Mouse (Mus musculus): ENCODE data around the gene Kif22.

The Kif22 gene

DNA sequence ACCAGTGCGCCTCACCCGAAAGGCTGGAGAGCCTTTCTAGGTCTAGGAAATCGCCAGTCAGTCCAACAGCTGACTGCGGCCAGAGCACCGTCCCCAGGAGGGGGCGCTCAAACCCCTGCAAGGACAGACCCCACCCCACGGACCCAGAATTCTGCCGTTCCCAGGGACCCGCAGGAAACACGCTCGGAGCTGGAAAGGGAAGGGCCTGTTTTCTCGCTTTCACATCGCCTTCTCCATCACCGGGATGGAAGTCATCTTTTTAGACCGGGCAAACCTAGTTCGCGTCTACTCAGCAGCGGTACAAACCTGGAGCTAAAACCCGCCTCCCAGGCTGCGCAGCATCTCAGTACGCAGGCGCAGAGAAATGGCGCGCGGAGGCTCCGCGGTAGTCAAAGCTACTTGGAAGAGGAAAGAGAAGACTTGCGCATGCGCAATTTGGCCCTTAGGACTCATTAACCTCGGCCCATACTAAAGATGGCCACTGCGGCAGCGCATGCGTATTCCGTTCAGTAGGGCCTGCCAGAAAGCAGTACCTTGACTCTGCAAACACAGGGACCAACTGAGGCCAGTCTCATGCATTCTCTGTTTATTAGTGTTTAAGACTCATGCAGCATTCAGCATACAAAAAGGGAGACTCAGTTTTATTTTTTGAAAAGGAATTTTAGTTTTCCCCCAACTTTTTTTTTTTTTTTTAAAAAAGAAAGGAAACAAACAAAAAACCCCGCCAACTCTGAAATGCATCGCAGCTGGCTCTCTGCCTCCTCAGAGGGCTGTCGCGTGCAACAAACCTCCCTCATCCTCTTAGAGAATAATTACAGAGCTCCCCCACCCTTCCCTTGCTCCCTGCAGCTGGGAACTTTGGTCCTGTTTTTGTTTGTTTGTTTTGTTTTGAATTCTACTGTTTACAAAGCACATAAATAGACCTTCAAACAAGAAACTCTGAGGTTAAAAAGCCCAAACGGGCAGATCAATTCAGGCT, 25.0 kb downstream of the Kif22 start, which contains the start of gene Pagr1a:
Gene Pagr1a, minus strand, starts transcription at position 382 of the 979 bp plus-strand sequence.
- DNase-seq = peak; percentile 97

DNA sequence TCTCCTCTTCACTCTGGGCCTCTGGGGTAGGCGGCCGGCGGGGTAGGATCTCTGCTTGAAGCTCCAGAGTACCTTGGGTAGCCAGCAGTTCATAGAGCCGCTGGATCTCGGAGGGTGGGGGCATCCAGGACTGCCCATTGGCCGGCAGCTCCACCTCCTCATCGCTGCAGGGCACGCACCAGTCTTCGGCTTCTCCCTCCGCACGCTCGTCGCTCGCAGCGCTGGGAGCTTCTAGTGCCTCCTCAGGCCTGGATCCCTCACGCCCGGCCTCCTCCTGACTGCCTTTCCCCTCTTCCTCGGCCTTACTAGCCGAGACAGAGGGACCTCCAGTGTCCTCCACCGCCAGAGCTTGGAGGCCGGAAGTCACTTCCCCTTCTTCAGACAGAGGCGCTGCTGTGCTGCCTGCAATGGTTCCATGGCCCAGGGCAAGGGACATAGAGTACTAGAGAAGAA, 25.8 kb downstream of the Kif22 start:
- DNase-seq = peak; percentile 76

GRCm38 (mm10) chr7:127016481-127016485, 26.0 kb downstream of the Kif22 start, which contains the start of gene Pagr1b:
Pagr1b (minus strand) TSS chr7:127016484.
- DNase-seq = no peak

GRCm38 (mm10) chr7:127016081-127016480, 26.2 kb downstream of the Kif22 start:
- DNase-seq = peak; percentile 62

DNA sequence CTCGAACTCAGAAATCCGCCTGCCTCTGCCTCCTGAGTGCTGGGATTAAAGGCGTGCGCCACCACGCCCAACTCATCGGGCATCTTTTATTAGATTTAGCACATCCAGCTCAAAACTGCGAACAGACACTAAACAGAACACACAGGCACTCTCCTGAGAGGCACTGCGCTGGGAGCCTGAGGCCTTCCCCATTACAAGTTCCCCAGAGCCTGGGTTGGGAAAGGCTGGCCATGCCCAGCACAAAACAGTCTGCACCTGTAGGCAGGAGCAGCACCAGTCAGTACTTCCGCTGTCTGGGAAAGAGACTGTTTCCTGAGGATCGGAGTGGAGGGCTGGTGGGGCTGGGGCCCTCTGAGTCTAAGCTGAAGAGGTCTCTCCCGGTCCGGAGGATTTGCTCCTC, 27.3 kb downstream of the Kif22 start:
- no peak for DNase-seq

GRCm38 (mm10) chr7:127014320-127014719, 28.0 kb downstream of the Kif22 start, which contains the start of gene Mvp:
Mvp (minus strand) TSS chr7:127014621.
- DNase-seq = peak; percentile 88

DNA sequence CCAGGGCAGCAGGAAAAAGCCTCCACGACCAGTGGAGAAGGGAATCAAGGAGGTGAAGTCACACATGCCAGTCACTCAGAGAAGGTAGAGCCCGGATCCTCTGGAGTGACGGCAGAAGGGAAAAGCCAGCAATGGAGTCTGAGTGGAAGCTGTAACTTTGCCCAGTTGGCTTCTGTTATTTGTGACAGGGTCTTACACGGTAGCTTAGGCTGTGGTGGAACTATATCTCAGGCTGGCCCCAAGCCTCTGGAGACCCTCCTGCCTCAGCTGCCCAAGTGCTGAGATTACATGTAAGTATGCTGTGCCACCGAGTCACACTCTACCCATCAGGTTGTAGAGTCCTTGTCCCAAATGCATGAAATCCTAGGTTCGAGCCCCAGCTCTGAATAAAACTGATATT, 28.9 kb downstream of the Kif22 start:
- DNase-seq = no peak

DNA sequence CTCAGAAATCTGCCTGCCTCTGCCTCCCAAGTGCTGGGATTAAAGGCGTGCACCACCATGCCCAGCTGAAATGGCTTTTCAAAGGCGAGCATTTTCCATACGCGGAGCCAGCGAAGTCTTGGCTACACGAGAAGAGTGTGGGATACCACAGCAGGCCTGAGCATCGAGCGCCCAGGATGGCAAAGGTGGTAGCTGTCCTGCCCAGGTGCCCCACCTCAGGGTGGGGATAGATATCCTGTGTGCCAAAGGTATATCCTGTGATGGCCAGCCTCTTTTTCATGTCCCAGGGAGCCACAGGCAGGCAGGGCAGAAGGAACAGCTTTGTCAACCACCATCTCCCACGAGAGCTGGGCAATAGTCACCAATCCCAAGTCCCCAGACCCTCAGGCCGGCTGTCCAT, 29.4 kb downstream of the Kif22 start:
- no peak for DNase-seq

DNA sequence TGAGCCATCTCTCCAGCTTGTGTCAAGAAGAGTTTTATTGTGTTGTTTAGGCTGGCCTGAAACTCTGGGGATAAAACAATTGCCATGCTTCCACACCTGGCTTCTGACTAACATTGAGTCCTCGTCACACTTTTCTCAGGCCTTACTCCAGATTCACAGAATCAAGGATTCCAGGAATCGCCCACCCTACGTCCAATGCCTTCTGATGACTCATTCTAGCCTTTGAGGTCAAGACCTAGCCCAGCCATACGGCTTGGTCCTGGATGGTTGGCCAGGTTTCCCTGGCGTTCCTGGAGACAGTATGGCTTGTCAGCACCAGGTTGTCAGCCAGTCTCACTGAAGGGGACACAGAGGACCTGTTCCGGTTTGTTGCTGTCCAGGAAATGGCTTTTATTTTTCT, 29.9 kb downstream of the Kif22 start:
- DNase-seq = no peak

GRCm38 (mm10) chr7:127011717-127012116, 30.6 kb downstream of the Kif22 start:
- no peak for DNase-seq

DNA sequence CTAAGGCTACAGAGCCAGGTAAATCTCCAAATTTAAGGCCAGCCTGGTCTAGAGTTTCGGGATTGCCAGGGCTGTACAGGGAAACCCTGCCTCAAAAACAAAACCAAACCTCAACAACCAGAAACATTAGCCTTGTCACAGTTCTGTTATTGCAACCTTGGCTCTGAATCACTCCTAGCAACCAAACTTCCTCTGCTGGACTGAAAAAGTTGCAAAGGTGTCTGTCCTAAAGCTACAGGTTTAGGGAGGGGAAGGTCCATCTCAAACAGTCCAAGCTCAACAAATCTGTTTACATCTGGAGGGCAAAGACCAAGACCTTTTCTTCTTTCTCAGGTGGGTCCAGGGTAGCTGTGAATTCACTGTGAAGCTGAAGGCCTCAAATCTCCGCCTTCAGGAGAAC, 31.2 kb downstream of the Kif22 start:
- DNase-seq = no peak

DNA sequence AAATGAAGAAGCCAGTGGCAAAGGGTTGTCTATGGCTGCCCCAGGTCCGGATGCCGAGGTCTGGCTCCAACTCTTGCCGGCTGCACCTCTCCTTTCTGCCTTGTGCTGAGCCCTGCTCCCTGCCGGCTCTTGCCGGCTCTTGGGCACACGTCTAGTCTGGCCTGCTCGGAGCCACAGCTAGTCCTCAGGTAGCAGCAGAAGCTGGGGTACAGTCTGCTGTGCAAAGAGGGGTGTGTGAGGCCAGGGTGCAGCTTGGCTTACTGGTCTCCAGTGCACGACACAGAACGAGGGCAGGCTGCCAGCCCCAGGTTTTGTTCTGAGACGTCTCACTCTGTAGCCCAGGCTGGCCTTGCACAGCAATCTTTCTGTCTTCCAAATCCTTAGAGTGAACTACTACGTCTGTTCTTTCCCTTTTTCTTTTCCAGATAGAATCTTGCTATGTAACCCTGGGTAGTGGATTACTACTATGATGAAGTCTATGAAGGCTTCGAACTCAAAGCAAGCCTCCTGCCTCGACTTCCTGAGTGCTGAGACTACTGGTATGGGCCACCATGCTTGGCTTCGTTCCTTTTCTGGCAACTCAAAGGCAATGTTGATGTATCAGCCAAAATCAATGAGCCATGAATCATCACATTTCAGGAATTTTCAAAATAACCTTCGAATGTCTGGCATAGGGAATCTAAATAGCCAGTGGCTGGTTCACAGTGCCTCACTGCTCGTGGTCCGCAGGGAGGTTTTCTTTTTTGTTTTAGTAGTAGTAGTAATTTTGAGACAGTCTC, 32.8 kb downstream of the Kif22 start:
- no peak for DNase-seq

- peak; percentile 82 for DNase-seq
Measured at GRCm38 (mm10) chr7:127008239-127009019, 33.8 kb downstream of the Kif22 start.

DNA sequence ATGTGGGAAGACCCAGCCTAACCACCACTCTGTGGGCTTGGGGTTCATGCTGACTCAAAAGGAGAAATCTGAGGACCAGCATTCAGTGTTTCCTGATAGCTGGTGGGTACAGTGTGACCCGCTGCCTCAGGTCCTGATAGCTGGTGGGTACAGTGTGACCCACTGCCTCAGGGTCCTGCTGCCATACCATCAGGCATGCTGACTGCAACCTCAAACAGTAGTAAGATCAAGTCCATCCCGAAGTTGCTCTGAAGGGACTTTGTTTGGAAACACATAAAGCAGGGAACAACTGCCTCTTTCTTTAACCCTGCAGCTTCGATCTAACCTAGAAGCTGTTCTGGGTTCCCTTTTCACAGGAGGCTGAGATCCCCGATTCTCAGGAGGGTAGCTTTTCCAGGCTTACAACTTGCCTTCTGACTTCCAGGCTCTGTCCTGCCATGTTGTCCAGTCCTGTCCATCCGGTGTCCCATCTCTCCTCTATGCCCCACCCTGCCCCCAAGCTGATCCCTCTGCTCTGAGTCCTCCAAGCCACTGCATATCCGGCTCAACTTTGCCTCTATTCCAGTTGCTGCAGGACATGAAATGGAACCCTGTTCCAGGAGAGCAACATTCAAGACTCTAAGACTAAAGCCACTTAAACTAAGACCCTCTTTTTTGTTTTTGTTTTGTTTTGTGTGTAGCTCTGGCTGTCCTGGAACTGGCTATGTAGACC, 34.8 kb downstream of the Kif22 start:
- no peak for DNase-seq

DNA sequence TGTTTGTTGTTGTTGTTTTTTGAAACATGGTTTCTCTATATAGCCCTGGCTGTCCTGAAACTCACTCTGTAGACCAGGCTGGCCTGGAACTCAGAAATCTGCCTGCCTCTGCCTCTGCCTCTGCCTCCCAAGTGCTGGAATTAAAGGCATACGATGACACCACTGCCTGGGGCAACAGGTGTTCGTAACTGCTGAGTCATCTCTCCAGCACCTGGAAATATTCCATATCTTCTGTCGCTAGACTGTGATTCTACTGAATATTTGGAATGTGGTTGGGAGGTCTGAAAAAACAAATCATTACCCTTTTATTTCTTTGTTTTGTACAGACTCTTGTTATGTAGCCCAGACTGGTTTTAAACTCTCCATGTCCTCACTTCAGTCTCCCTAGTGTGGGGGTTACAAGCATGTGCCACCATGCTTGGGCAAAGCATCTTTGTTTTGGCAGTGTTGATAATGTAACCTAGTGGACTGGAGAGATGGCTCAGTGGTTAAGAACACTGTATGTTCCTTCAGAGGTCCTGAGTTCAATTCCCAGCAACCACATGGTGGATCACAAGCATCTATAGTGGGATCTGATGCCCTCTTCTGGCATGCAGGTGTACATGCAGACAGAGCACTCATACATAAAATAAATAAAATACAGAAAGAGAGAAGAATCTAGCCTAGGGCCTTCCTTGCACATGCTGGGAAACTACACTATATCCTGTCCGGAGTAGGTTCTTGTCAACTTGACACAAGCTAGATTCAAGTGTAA, 38.0 kb downstream of the Kif22 start:
- no peak for DNase-seq

GRCm38 (mm10) chr7:127003620-127004019, 38.7 kb downstream of the Kif22 start:
- no peak for DNase-seq

GRCm38 (mm10) chr7:126999568-126999967, 42.7 kb downstream of the Kif22 start:
- DNase-seq = no peak

DNA sequence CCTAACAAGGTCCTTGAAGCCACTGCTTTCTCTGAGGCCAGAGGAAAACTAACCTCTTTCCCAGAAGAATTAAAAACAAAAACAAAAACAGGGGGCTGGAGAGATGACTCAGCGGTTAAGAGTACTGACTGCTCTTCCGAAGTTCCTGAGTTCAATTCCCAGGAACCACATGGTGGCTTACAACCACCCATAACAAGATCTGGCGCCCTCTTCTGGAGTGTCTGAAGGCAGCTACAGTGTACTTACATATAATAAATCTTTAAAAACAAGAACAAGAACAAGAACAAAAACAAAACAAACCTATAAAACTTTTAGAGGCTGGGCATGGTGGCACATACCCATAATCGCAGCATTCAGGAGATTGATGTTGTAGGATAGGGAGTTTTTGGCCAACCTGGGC, 45.8 kb downstream of the Kif22 start:
- no peak for DNase-seq

DNA sequence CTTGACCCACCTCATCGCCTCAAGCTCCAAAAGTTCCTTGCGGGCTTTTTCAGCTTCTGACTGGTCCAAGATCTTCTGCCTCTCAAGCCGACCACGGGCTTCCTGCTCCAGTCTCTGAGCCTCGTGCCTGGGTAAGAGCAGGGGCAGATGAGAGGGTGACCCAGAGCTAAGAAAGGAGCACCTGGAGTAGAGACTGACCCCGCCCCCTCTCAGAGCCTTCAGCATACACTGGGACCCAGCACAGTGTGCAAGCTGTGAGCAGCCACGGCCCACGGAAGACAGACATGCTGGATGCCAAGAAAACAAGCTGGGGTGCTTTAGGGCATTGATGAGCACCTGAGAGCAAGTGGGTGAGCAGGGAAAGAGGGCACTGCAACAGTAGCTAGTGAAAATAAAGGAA, 53.5 kb downstream of the Kif22 start:
- no peak for DNase-seq

DNA sequence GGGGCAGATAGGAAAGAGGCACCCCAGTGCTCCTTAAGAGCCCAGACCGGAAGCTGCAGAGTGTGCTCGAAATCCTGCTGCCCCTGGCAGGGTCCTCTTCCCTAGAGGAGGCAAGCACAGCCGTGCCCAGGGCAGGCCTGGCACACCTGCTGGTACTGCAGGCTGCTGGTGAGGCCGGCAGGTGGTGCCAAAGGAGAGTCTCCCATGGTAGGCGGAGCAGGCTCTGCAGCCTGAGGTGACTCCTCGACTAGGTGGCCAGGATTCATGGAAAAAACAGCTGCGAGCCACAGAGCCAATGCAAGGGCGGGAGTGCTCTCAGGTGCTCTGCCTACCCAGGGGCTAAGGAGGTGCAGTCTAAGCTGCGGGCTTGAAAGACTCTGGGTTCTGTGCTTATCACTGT, 56.0 kb downstream of the Kif22 start:
- DNase-seq = peak; percentile 63

DNA sequence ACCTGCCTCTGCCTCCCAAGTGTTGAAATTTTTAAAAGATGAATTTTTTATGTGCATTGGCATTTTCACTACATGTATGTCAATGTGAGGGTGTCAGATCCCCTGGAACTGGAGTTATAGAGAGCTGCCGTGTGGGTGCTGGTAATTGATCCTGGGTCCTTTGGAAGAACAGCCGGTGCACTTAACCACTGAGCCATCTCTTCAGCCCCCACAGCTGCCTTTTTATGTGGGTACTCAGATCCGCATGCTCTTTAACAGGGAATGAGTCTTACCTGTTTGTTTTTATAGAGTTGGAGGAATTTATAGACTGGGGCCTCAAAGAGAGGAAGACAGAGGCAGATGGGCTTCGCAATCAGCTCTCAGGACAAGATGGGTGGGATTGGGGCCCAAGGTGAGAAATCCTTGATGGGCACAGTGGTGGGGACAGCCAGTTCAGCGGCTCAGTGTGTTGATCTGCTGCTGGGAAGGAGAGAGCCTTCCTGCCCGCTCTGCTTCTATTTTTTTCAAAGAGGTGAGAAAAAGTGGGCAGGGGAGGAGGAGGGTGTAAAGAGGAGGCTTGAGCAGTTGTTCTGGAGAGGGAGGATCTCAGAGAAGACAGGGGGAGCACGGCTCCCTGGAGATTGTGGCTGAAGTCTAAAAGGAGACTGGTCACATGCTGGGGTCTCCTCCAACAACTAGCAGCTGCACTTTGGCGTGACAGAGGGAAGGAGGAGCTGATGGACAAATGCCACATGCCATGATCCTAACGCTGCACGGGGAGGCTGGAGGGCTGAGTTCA, 57.4 kb downstream of the Kif22 start:
- DNase-seq = peak; percentile 67

All from lung, postnatal 10 days (tissue).